Mouse (Mus musculus) left cerebral cortex, postnatal 36 days (tissue): ENCODE results near the gene Abcb4. TPM values are rescaled to one million over a fixed set of nuclear protein-coding genes. Genes with fewer than 3 reads are reported as not detected.
"Not testable (repeated sequence)": the region's sequence is repeated elsewhere in the genome, so short reads cannot be mapped to it uniquely, and the experiment has no call there.

ENCODE experiments used
- DNase-seq, 2 experiments: peaks; one replicate each; pipeline ENCODE4 v3.0.0; 2021 to 2022; ENCODE audit warnings: low spot score in 2 of 2, mixed read lengths in 1 of 2
- intact Hi-C: fragments of 180-260 bp; cut with DNase I; formaldehyde crosslinking; loops from one replicate; pipeline ENCODE4 v1.15.1; 2025
- total RNA-seq, 2 experiments: library from RNA; stranded (reverse); gene quantifications; 2 replicates each; pipeline ENCODE4 v1.2.3; 2021

Gene Abcb4
- total RNA-seq: 1 to 10 TPM; 3.5 to 5.7 TPM

DNA sequence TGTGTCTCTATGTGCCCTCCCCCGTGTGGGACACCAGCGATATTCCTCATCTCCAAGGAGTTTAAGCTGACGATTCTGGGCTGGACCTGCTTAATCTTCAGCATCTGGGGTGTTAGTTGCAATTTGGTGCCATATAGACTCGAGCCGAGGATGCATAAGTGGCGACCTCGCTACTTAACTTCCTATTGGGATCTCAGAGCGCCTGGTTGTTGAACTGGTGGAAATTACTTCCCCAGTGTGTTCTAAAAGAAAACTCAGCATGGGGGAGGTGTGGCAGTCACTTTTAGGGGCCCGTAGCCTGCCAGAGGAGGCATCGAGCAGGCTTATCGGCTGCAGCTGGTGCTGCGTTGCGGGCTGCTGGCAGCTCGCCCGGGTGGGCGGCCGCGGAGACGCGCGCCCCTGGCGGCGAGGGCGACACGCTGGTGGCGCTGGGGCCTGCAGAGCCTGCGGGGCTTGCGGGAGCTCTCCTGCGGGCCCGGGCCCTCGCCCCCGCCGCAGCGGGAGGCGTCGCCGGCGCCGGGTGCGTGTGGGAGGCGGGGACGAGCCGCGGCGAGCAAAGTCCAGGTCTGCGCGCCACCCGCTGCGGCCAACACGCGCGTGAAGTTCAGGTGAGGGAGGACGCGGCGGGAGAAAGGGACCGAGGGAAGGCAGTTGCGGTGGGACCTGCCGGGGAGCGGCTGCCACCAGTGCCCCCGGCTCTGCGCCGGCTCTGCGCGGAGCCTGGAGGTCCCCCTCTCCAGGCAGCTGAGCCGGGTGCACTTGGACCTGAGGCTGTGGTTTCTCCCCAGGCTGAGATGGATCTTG lies at the start of gene Abcb4:
Gene Abcb4 (plus strand): TSS at position 418 of the 804 bp plus-strand sequence.
- intact Hi-C loops: no loop called here
- DNase-seq: peak; percentile 64 to 77

DNA sequence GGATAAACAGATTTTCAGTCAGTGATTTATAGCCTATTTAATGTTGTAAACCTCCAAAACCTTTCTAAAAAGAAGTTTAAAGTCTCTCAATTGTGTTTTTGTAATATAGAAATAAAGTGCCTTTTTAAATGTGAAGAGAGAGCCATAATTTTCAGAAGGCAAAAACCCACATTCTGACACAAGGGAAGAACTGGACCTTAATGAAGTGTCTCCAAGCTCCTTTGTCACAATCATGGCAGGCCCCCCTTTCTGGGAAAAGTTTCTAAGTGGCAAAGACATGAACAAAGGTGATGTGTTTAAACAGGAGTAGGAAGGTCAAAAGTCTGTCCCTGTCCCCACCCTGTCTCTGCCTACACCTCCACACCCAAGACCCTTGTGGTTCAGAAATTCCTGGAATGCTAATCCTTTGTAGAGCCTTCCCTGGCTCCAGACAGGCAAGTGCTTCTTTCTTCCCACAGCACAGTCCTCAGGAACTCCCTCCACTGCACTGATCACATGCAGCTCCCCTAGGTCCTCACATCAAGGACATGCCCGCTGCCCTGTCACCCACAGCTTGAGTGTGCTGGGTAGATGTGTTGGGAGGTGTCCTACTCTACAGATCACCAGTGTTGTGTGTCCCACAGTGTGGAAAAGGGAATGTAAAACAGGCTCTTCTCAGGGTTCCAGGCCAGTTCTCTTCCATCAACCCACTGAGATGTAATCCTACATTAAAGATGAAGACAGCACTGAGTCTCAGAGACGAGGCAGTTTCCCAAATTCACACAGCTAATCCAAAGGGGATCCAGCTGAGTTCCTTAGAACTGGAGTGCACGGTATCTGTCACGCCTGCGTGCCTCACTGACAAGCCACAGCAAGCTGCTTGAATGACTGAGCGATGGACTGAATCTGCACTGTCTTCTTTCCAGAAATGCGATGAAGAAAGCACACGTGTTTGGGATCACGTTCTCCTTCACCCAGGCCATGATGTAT lies 44.6 kb upstream of the Abcb4 start:
- DNase-seq, intact Hi-C loops: not testable (repeated sequence)

DNA sequence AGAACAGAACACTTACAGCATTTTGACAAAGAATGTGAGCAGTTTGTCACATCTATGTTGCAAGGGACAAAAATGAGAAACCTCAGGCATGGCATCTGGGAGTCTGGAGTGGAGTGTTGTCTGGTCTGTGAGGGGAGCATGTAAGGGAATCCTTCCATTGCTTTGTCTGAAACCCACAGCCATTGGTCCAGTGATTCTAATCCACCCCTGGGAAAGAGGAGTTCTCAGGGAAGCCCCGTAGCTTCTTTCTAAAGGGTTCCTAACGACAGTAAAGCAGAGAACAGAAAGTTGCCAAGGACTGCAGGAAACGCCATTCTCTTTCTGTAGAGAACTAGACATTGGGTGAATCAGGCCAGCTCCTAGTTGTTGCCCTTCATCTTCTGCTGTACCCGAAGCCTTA lies 42.7 kb upstream of the Abcb4 start:
- intact Hi-C loops: no loop called here
- no peak for DNase-seq

DNA sequence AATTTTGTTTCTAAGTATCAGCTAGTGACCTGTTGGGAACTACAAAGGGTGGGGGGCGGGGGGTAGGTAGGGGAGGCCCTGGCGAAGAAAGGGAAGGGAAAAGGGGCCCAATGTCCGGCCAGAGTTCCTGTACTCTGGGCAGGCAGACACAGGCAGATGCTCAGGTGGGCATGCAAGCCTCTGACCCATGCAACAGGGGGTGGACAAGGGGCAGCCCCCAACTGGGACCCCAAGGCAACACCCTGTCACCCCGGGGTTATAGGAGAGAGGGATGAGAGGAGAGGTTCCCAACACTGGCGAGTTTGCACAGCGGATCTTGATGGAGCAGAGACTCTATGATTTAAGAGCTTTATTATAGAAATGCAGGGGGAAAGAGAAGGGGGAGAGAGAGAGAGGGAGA lies 36.3 kb upstream of the Abcb4 start:
- intact Hi-C loops: no loop called here
- DNase-seq: no peak

DNA sequence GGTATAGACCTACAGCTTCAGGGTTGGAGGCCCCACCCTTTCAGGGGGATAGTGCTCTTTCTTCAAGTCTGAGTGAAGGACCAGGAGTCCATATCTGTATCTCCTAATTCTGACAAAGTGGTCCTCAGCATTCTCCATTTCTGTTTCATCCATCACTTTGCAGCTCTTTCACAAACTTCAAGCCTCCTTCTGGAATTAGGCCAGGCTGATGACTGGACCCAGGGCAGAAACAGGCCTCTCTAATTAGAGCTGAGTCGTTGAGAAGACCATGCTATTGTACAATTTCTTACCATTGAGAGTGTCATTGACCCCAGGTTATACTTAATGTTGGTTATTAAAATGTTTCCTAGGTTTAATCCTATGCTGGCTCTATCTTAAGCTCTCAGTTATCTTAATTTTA lies 31.7 kb upstream of the Abcb4 start:
- intact Hi-C loops: no loop called here
- no peak for DNase-seq

DNA sequence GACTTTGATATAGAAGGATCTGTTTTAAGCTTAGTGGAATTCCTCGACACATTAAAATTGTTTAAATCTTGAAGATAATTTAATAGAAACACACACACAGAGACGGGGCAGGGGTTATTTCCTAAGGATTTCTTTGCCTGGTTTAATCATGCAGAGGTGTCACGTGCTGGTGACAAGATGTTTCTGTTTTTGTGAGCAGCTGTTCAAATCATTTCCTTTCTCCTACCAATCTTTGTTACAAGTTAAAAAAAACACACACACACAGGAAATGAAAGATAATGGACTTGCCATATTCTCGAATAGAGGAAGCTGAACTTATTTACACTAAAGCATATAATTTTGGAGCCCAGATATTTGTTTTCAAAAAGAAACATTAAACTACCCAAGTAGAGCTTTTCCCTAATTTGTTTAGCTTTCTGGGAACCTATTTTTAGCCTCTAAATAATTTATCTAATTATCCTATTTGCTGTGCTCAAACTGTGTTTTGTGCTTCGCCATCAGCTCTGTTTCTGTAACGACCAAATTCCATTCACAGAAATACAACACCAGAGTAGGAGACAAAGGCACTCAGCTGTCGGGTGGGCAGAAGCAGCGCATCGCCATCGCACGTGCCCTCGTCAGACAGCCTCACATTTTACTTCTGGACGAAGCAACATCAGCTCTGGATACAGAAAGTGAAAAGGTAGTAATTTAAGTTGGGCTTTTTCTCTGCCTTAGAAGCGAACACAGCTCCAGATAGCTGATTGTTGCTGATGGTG lies 29.8 kb upstream of the Abcb4 start:
- intact Hi-C loops: no loop called here

DNA sequence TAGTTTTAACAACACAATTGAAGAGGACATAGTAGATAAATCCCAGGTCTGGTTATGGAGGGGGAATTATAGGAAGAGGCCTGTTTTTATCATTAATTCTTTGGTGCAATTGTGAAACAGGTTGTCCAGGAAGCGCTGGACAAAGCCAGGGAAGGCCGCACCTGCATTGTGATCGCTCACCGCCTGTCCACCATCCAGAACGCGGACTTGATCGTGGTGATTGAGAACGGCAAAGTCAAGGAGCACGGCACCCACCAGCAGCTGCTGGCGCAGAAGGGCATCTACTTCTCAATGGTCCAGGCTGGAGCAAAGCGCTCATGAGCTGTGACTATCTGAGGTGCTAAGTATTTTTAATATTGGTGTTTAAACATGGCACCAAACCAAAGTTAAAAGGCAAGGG lies 27.9 kb upstream of the Abcb4 start:
- intact Hi-C loops: not testable (repeated sequence)

More for the DNA sequence above, 29.8 kb upstream of the Abcb4 start:
- no peak for DNase-seq

DNA sequence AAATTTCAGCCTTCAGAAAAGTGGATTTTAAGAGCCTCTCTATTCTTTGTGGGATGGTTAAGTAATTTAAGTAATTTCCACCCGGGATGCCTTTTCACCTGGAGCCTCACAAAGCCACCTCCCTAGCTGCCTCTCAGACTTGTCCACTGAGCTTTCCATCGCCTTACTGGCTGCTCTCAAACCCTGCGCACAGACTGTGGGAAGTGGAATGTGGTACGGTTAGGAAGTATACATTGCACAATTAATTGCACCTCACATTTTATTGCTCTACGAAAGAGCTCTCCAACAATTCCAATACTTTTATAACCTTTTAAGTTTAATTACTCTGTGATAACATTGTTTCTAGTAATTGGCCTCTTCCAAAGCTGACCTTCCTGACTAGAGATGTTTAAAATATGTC lies 27.2 kb upstream of the Abcb4 start:
- no peak for DNase-seq
- intact Hi-C loops: no loop called here

More for the DNA sequence above, 27.9 kb upstream of the Abcb4 start:
- not testable (repeated sequence) for DNase-seq

DNA sequence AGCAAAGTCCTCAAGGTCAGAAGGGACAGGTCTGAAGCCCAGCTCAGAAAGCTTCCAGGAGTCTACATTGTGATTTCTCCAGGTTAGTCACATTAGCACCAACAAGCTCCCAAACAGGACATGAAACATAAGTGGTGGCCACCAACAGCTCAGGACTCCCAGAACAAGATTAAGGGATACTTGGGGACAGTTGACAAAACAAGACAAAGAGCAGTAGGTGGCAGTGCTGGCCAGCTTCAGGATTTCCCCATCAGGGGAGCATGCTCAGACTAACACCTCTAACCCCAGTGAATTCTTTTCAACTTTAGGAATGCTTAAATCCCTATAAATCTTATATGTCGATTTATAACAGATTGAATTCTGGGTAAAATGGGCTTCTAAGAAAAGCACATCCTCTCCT lies 25.5 kb upstream of the Abcb4 start:
- intact Hi-C loops: no loop called here
- no peak for DNase-seq

DNA sequence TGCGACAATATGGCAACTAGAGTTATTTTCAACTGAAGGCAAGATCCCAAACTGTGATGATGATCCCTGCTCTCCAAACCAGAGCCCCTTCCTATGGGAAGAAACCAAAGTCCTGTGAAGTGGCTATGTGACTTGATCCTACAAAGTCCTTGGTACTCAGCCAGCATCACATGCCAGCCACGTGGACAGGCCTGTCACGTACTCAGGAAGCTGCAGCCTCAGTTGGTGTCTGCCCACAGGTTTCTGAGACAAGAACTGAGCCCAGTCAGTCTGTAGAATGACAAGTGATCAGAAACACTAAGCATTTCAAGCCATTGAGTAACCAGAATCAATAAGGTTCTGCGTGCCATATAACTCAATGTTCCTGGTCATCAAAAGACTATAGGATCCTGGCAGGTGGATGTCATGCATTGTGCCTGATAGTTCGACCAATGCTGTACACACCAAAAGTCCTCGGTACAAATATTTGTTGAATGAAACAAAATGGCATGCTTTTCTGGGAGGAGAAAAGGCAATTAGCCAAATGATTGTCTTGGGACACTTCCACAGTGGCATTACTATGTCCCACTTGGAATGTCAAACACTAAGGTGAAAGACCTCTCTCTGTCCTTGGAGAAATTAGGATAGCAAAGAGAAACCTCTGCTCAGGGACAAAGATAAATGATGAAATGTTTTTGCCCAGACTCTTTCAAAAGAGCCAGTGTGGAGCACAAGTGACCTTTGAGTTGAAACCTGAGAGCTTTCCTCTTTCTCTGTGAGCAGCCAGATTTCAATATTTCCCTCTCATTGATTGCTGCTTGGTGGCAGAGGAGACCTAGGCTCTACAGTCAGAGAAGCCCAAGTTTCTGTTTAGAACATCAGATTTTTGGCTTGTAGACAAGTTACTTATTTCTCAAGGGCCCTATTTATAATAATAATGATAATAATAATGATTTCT lies 20.3 kb upstream of the Abcb4 start:
- no peak for DNase-seq
- intact Hi-C loops: no loop called here

DNA sequence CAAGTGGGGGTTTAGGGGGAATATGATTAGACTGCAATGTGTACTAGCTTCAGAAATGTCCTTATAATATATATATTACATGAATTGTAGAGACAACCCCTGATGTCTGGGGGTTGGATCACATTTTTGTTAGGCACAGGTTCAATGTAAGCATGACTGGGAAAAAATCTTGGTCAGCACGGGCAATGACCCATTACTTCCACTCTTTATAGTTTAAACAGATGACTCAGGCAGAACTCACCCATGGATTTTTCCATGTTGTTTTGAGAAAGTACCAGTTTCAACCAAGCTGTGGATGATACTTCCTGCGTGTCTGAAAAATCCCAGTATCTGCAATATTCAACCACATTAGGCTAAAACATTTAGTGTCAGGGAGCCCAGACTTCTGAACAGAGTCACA lies 16.4 kb upstream of the Abcb4 start:
- intact Hi-C loops: no loop called here
- DNase-seq: no peak

DNA sequence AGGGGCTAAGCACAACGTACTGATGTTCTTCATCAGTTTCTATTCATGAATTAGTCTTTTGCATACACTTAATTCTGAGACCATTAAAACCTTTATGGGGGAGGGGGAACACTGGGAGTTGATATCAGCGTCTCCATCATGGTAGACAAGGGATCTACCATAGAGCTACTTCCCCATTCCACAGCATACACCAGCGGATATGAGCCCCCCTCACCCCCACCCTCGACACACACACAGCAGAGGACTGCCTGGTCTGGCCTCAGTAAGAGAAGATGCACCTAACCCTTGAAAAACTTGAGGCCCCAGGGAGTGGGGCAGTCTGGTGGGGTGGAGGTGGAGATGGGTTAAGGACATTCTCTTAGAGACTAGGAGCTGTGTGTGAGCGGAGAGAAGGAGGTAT lies 15.7 kb upstream of the Abcb4 start:
- DNase-seq: no peak
- intact Hi-C loops: no loop called here

DNA sequence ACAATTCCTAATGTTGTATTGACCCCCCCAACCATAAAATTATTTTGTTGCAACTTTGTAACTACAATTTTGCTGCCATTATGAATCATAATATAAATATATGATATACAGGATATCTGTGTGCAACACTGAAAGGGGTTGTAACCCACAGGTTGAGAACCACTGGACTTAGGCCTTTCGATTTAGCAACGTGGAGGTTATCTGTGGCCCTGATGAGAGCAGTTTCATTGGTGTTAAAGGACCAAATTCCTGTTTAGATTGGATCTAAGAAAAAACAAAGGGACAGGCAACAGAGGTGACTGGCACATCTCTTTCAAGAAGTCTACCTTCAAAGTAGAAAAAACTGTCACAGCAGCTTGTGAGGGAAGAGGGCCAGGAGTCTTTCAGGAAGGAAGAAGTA lies 7.7 kb upstream of the Abcb4 start:
- intact Hi-C loops: no loop called here
- no peak for DNase-seq

DNA sequence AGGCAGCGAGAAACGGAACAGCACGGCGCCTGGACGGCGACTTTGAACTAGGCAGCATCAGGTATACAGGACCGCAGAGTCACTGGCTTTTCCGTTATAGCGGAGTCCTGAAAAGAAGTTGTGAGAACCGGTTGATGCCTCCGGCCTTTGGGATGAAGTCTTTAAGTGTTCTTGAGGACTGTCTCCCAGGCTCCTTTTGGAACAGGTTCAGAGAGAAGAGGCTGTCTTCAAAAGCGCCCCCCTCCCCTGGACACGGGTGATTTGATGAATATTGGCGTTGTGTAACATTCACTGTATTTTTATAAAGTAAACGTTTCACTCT lies 548 bp downstream of the Abcb4 start:
- DNase-seq: no peak
- intact Hi-C loops: no loop called here

DNA sequence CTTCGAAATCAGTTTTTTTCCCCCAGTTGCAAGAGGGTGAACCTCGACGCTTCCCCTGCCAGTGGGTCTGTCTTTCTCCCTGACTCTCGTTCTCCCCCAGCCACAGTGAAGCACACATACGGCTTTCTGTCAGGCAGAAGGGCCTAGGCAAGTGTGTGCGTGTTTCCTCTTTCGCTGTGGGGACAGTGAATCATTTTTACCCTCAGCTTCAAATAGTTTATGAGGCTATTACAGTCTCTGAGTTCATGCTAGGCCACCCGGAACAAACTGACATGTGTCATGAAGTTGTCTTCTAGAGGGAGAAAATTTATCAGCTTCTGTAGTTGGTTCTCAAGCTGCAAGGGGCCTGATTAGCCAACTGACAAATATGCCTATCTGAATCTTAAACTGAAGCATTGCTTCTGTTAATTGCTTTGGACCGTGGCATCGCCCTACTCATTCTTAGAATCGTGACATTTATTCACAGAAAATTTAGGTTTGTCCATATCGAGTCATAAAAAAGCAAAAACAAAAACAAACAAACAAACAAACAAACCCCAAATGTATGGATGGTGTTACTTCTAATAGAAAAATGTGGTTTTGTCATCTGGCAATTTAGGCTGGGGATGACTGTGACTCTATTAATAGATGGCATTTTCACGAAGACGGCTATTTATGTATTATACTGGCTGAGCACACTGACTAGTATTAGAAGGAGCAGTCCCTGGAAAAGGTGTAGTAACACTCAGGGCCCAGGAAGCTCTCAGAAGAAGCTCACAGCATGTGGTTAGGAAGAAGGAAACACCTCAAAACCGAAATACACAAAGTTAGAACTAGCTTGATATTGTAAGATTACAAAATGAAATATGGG lies 1.3 kb downstream of the Abcb4 start:
- DNase-seq: peak in 1 of 2 experiments; percentile 4
- intact Hi-C loops: no loop called here

DNA sequence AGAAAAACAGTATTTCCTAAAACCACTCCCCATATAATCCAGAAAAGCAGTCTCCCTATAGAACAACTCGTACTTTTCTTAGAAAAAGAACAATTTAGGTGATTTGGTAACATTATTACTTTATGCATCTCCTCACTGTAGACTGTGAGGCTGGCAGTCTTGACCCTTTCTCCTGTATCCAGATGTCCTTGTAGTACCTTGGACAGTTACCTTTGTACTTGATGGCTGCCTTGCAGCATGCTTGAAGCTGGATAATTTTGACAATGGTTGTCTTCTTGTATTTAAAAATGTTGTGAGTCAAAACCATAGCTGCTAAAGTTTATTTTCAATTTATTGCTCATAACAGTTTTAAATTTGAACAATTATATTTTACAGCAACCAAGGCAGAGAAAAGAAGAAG lies 2.7 kb downstream of the Abcb4 start:
- no peak for DNase-seq
- intact Hi-C loops: no loop called here

DNA sequence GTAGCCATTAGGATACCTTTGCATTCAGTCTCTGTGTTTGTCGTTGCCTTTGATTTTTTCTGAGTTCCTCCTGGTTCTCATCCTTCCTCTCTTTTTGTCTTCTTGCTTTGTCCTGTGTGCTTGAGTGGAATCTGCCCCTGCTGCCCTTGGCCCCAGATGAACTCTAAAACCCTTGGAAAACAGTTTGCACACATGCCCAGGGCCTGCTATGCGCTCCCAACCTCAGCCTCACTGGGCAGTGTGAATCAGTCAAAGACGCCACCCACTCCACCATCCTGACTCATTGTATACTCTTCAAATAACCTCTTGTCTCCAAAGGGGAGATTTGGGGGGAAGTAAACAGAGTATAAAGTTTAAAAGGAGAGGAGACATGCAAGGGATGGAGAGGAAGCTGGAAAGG lies 4.7 kb downstream of the Abcb4 start:
- intact Hi-C loops: no loop called here
- DNase-seq: no peak

DNA sequence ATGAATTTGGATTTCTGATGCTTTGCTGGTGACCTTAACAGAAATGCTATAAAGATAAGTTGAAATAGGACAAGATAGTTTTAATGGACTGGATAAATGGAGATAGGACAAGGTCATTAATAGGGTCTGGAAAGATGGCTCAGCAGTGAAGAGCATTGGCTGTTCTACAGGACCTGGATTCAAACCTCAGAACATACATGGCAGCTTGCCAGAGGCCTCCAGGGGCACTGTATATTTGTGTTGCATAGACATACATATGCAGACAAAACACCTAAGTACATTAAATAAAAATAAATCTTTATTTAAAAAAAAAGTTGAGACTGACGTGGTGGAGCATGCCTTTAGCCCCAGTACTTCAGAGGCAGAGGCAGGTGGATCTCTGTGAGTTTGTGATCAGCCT lies 7.5 kb downstream of the Abcb4 start:
- intact Hi-C loops: no loop called here
- DNase-seq: no peak
